Mouse (Mus musculus) limb, embryonic 11.5 days (tissue): ENCODE results near the gene Padi2. TPM values are rescaled to one million over a fixed set of nuclear protein-coding genes. Genes with fewer than 3 reads are reported as not detected.

Experiments
- ATAC-seq: fragments of 200-750 bp; cut with Nextera tagmentation; 2 replicates; pipeline ENCODE4 v1.8.0; 2017; ENCODE audit warnings: low read depth; ENCODE audit not compliant: insufficient number of reproducible peaks, low FRiP score, low TSS enrichment
- DNase-seq: peaks from one replicate; pipeline ENCODE4 v3.0.0-alpha.2; 2015; ENCODE audit warnings: low spot score
- H3K27ac ChIP-seq: fragments of 300-500 bp; sonication (generic); replicated peaks from 2 replicates; pipeline ENCODE4 v1.5.1; 2014; ENCODE audit warnings: low read depth, mild to moderate bottlenecking, low read length
- H3K27me3 ChIP-seq: fragments of 300-500 bp; sonication (generic); 2 replicates; pipeline ENCODE4 v1.6.1; 2014; ENCODE audit warnings: mild to moderate bottlenecking, low read length, mixed read lengths; ENCODE audit not compliant: control insufficient read depth, insufficient read depth
- H3K36me3 ChIP-seq: fragments of 300-500 bp; sonication (generic); 2 replicates; pipeline ENCODE4 v1.6.1; 2014; ENCODE audit warnings: mild to moderate bottlenecking, low read length, moderate library complexity, mixed read lengths; ENCODE audit not compliant: control insufficient read depth, insufficient read depth
- H3K4me1 ChIP-seq: fragments of 300-500 bp; sonication (generic); 2 replicates; pipeline ENCODE4 v1.6.1; 2014; ENCODE audit warnings: low read length, mixed read lengths; ENCODE audit not compliant: control insufficient read depth, insufficient read depth
- H3K4me2 ChIP-seq: fragments of 300-500 bp; sonication (generic); 2 replicates; pipeline ENCODE4 v1.6.1; 2014; ENCODE audit warnings: low read depth, mild to moderate bottlenecking, moderate library complexity; ENCODE audit not compliant: severe bottlenecking
- H3K4me3 ChIP-seq: fragments of 300-500 bp; sonication (generic); 2 replicates; pipeline ENCODE4 v1.5.1; 2014; ENCODE audit warnings: low read depth, low read length
- H3K9ac ChIP-seq: fragments of 300-500 bp; sonication (generic); 2 replicates; pipeline ENCODE4 v1.6.1; 2014; ENCODE audit warnings: mild to moderate bottlenecking, low read length
- H3K9me3 ChIP-seq: fragments of 300-500 bp; sonication (generic); 2 replicates; pipeline ENCODE4 v1.6.1; 2016; ENCODE audit warnings: low read length; ENCODE audit not compliant: control insufficient read depth
- WGBS: fragments of 180-500 bp; shearing (Covaris S2); extraction: QIAGEN DNeasy Blood & Tissue Kit; methylation state at CpG from one replicate; pipeline ENCODE4 v1.1.7; 2014; 5-methylcytosine and 5-hydroxymethylcytosine counted together
- polyA plus RNA-seq: library from polyadenylated mRNA; unstranded; fragments of >200 nt; fragmentation: Nextera tagmentation; extraction: Ambion mirVana; gene quantifications from 2 replicates; pipeline ENCODE4 v1.2.1, GENCODE M21; 2014

Gene Padi2
- polyA plus RNA-seq, 1 experiment from 2014 or later = 0.17 TPM

- Histone ChIP-seq H3K4me3 (no peak overlapping the region), H3K4me1 (no peaks in the 10 kb centered on the region), H3K36me3 (peaks cover 19% of the 10 kb centered on the region), H3K27ac (no peak overlapping the region), H3K4me2 (no peak overlapping the region), H3K27me3 (no peaks in the 10 kb centered on the region), H3K9ac (no peak overlapping the region), H3K9me3 (no peaks in the 10 kb centered on the region)
- ATAC-seq (no peak), DNase-seq (no peak)
- WGBS = 90% methylated on average over 8 of the region's 8 CpGs
Measured at GRCm38 (mm10) chr4:140995811-140996210, 89.7 kb downstream of the Padi2 start.

- Histone ChIP-seq H3K36me3 (peaks cover 20% of the 10 kb centered on the region), H3K4me3 (no peak overlapping the region), H3K9me3 (no peaks in the 10 kb centered on the region), H3K27ac (no peak overlapping the region), H3K4me2 (no peak overlapping the region), H3K4me1 (no peaks in the 10 kb centered on the region), H3K9ac (no peak overlapping the region), H3K27me3 (no peaks in the 10 kb centered on the region)
- DNase-seq = no peak
- 94% methylated on average over 9 of the region's 9 CpGs for WGBS
- ATAC-seq = no peak
Measured at GRCm38 (mm10) chr4:140996812-140997211, 90.7 kb downstream of the Padi2 start.

Other genes starting within 250 kb of the Padi2 start
- 11.8 and 12.8 TPM in 2 replicates for gene Arhgef10l, start 240.3 kb upstream of the Padi2 start, polyA plus RNA-seq
- 87.2 and 101 TPM in 2 replicates for gene Rcc2, start 205.8 kb upstream of the Padi2 start, polyA plus RNA-seq
- 0.11 TPM in 1 of 2 replicates, not detected in the other for gene Padi6, start 163.7 kb upstream of the Padi2 start, polyA plus RNA-seq
- 0.12 TPM in 1 of 2 replicates, not detected in the other for gene Padi4, start 132.1 kb upstream of the Padi2 start, polyA plus RNA-seq
- 0.54 and 0.61 TPM in 2 replicates for gene Padi3, start 95.7 kb upstream of the Padi2 start, polyA plus RNA-seq
- gene Padi1, start 60.6 kb upstream of the Padi2 start, polyA plus RNA-seq = 0.28 and 0.44 TPM in 2 replicates
- 403 and 421 TPM in 2 replicates for gene Sdhb, start 54.9 kb downstream of the Padi2 start, polyA plus RNA-seq
- 27.8 and 28.7 TPM in 2 replicates for gene Atp13a2, start 80.5 kb downstream of the Padi2 start, polyA plus RNA-seq
- gene Mfap2, start 104.1 kb downstream of the Padi2 start, polyA plus RNA-seq = 485 and 517 TPM in 2 replicates
- gene Crocc, start 154.2 kb downstream of the Padi2 start, polyA plus RNA-seq = 8.7 and 9.0 TPM in 2 replicates
- 65.0 and 71.0 TPM in 2 replicates for gene Necap2, start 172.0 kb downstream of the Padi2 start, polyA plus RNA-seq
- gene Spata21, start 182.0 kb downstream of the Padi2 start, polyA plus RNA-seq = 0.32 TPM in 1 of 2 replicates, not detected in the other
- 30.5 and 39.1 TPM in 2 replicates for gene Szrd1, start 233.4 kb downstream of the Padi2 start, polyA plus RNA-seq
- 30.4 and 36.6 TPM in 2 replicates for gene Fbxo42, start 241.6 kb downstream of the Padi2 start, polyA plus RNA-seq